Comparison of ENCODE assay signal across 8 mouse cellular contexts in genomic region chr14:49172582-49172988, GRCm38 (mm10). TPM values are rescaled to one million over a fixed set of nuclear protein-coding genes. Genes with fewer than 3 reads are reported as not detected.
DNase-seq lines count a peak whose midpoint lies in the region; ATAC-seq lines count a peak whose summit lies in the region.

No protein-coding gene starts in this region.

- H3K36me3 ChIP-seq in embryonic facial prominence, embryonic 12.5 days = no peaks in the 10 kb centered on the region
- H3K36me3 ChIP-seq in heart, embryonic 12.5 days = no peaks in the 10 kb centered on the region
- no peaks in the 10 kb centered on the region for H3K36me3 ChIP-seq in kidney, embryonic 16.5 days (ENCODE audit: insufficient read depth, low read length)
- H3K36me3 ChIP-seq in liver, embryonic 13.5 days = peaks cover 4% of the 10 kb centered on the region; the same call in 1 of the 2 replicates
- H3K36me3 ChIP-seq in stomach, embryonic 14.5 days (ENCODE audit: control insufficient read depth, insufficient read depth, low read length) = peaks cover 5% of the 10 kb centered on the region; the same call in 1 of the 2 replicates

- under 1% methylated on average over 46 of the region's 46 CpGs for WGBS in embryonic facial prominence, embryonic 12.5 days
- WGBS in heart, embryonic 12.5 days = under 1% methylated on average over 44 of the region's 46 CpGs
- WGBS in kidney, embryonic 16.5 days = 1% methylated on average over 46 of the region's 46 CpGs
- WGBS in liver, embryonic 13.5 days (ENCODE audit: insufficient replicate concordance) = under 1% methylated on average over 46 of the region's 46 CpGs
- WGBS in stomach, embryonic 14.5 days = under 1% methylated on average over 40 of the region's 46 CpGs

- peak overlapping the region; percentile 81 for H3K27ac ChIP-seq in embryonic facial prominence, embryonic 12.5 days
- H3K27ac ChIP-seq in heart, embryonic 12.5 days (ENCODE audit: poor library complexity, severe bottlenecking) = peak overlapping the region; percentile 84
- peak overlapping the region; percentile 76 for H3K27ac ChIP-seq in kidney, embryonic 16.5 days (ENCODE audit: low read length)
- H3K27ac ChIP-seq in liver, embryonic 13.5 days = peak overlapping the region; percentile 83
- H3K27ac ChIP-seq in stomach, embryonic 14.5 days (ENCODE audit: low read length) = peak overlapping the region; percentile 84

- H3K4me1 ChIP-seq in embryonic facial prominence, embryonic 12.5 days = peaks cover 17% of the 10 kb centered on the region
- H3K4me1 ChIP-seq in heart, embryonic 12.5 days (replicated peaks) = peaks cover 19% of the 10 kb centered on the region
- peaks cover 24% of the 10 kb centered on the region for H3K4me1 ChIP-seq in kidney, embryonic 16.5 days (ENCODE audit: insufficient read depth, low read length)
- H3K4me1 ChIP-seq in liver, embryonic 13.5 days (replicated peaks) = peaks cover 29% of the 10 kb centered on the region
- peaks cover 19% of the 10 kb centered on the region for H3K4me1 ChIP-seq in stomach, embryonic 14.5 days (ENCODE audit: control insufficient read depth, insufficient read depth, low read length)

- H3K27me3 ChIP-seq in embryonic facial prominence, embryonic 12.5 days = no peaks in the 10 kb centered on the region
- H3K27me3 ChIP-seq in heart, embryonic 12.5 days (replicated peaks) = no peaks in the 10 kb centered on the region
- no peaks in the 10 kb centered on the region for H3K27me3 ChIP-seq in kidney, embryonic 16.5 days (ENCODE audit: insufficient read depth, low read length)
- no peaks in the 10 kb centered on the region for H3K27me3 ChIP-seq in liver, embryonic 13.5 days
- no peaks in the 10 kb centered on the region for H3K27me3 ChIP-seq in stomach, embryonic 14.5 days (ENCODE audit: control insufficient read depth, insufficient read depth, low read length)

- H3K4me3 ChIP-seq in embryonic facial prominence, embryonic 12.5 days = peak overlapping the region; percentile 92
- H3K4me3 ChIP-seq in heart, embryonic 12.5 days = peak overlapping the region; percentile 92
- H3K4me3 ChIP-seq in kidney, embryonic 16.5 days (ENCODE audit: low read length) = peak overlapping the region; percentile 94
- H3K4me3 ChIP-seq in liver, embryonic 13.5 days (replicated peaks) = peak overlapping the region; percentile 96
- H3K4me3 ChIP-seq in stomach, embryonic 14.5 days (ENCODE audit: low read depth, low read length) = peak overlapping the region; percentile 95

- H3K4me2 ChIP-seq in embryonic facial prominence, embryonic 12.5 days (replicated peaks) = peak overlapping the region; percentile 81
- peak overlapping the region; percentile 94 for H3K4me2 ChIP-seq in heart, embryonic 12.5 days
- H3K4me2 ChIP-seq in kidney, embryonic 16.5 days (replicated peaks; ENCODE audit: low read depth, low read length) = peak overlapping the region; percentile 82
- peak overlapping the region; percentile 96 for H3K4me2 ChIP-seq in liver, embryonic 13.5 days
- peak overlapping the region; percentile 83 for H3K4me2 ChIP-seq in stomach, embryonic 14.5 days (replicated peaks; ENCODE audit: low read depth, low read length)

- peak; percentile 12; the same call in 1 of the 2 replicates for ATAC-seq in embryonic facial prominence, embryonic 12.5 days (ENCODE audit: insufficient number of reproducible peaks, insufficient read depth, low FRiP score, low TSS enrichment)
- ATAC-seq in heart, embryonic 12.5 days (ENCODE audit: insufficient number of reproducible peaks, low FRiP score) = peak; percentile 75
- peak; percentile 80 for ATAC-seq in kidney, embryonic 16.5 days (ENCODE audit: low FRiP score, low TSS enrichment)
- peak; percentile 61 for ATAC-seq in liver, embryonic 13.5 days (ENCODE audit: low read depth)
- ATAC-seq in stomach, embryonic 14.5 days (ENCODE audit: insufficient number of reproducible peaks, insufficient read depth, low FRiP score, low read depth) = peak; percentile 69

- H3K9ac ChIP-seq in embryonic facial prominence, embryonic 12.5 days = peak overlapping the region; percentile 94
- peak overlapping the region; percentile 93 for H3K9ac ChIP-seq in heart, embryonic 12.5 days
- H3K9ac ChIP-seq in kidney, embryonic 16.5 days (replicated peaks; ENCODE audit: low read length) = peak overlapping the region; percentile 95
- H3K9ac ChIP-seq in liver, embryonic 13.5 days = peak overlapping the region; percentile 94
- peak overlapping the region; percentile 85 for H3K9ac ChIP-seq in stomach, embryonic 14.5 days (replicated peaks; ENCODE audit: low read depth, low read length)

- H3K9me3 ChIP-seq in embryonic facial prominence, embryonic 12.5 days = no peaks in the 10 kb centered on the region
- no peaks in the 10 kb centered on the region for H3K9me3 ChIP-seq in heart, embryonic 12.5 days (replicated peaks)
- no peaks in the 10 kb centered on the region for H3K9me3 ChIP-seq in kidney, embryonic 16.5 days (ENCODE audit: low read length)
- no peaks in the 10 kb centered on the region for H3K9me3 ChIP-seq in liver, embryonic 13.5 days (replicated peaks)
- no peaks in the 10 kb centered on the region for H3K9me3 ChIP-seq in stomach, embryonic 14.5 days (ENCODE audit: control insufficient read depth, low read depth, low read length)

- peak; percentile 64 to 71 for DNase-seq in B cell, adult 2 months
- DNase-seq in adrenal gland, adult 2 months = peak; percentile 78
- DNase-seq in liver, embryonic 13.5 days = peak; percentile 43
- DNase-seq in naive thymus-derived CD4-positive, alpha-beta T cell, adult 2 months (ENCODE audit: low read depth) = peak; percentile 79

RNA-seq across cellular contexts. Expression of gene Naa30, which starts 0.6 kb away (rescaled TPM):
- total RNA-seq in adrenal gland, adult 2 months (2021) = 10 to 100 TPM; 27.0 to 31.2 TPM
- 4.3 and 4.4 TPM in 2 replicates for polyA plus RNA-seq in adrenal gland, adult 2 months (2012; rRNA removed)
- polyA plus RNA-seq in embryonic facial prominence, embryonic 12.5 days (2016; fragmentation: Nextera tagmentation; extraction: Ambion mirVana) = 18.1 and 20.7 TPM in 2 replicates
- polyA plus RNA-seq in heart, embryonic 12.5 days (2016; fragmentation: Nextera tagmentation; extraction: Ambion mirVana) = 16.3 and 17.5 TPM in 2 replicates
- 7.3 and 7.4 TPM in 2 replicates for polyA plus RNA-seq in kidney, embryonic 16.5 days (2015; fragmentation: Nextera tagmentation; extraction: Ambion mirVana)
- polyA plus RNA-seq in liver, embryonic 13.5 days (2015; fragmentation: Nextera tagmentation; extraction: Ambion mirVana) = 4.0 and 6.1 TPM in 2 replicates
- 12.9 and 14.9 TPM in 2 replicates for polyA plus RNA-seq in stomach, embryonic 14.5 days (2014; fragmentation: Nextera tagmentation; extraction: Ambion mirVana)

Comparison
In these comparisons a context has a peak if more than half of its experiments do, and no peak if none do; other contexts are left out.
1. Peak in every context shown above with its lines: DNase-seq, ATAC-seq, H3K4me3 ChIP-seq and H3K27ac ChIP-seq.
2. ATAC-seq: peak in every context shown above with its lines; median percentile 80 in kidney, embryonic 16.5 days; 75 in heart, embryonic 12.5 days; 69 in stomach, embryonic 14.5 days; 61 in liver, embryonic 13.5 days; 12 in embryonic facial prominence, embryonic 12.5 days.